8 mouse cellular contexts compared by ENCODE assay signal in genomic region chr19:29947891-29948801, GRCm38 (mm10). TPM values are rescaled to one million over a fixed set of nuclear protein-coding genes. Genes with fewer than 3 reads are reported as not detected.
DNase-seq lines count a peak whose midpoint lies in the region; ATAC-seq lines count a peak whose summit lies in the region.

No protein-coding gene starts in this region.

- peaks cover 4% of the 10 kb centered on the region for H3K4me1 ChIP-seq in liver, embryonic 16.5 days (ENCODE audit: control insufficient read depth, low read depth, low read length)
- peaks cover 13% of the 10 kb centered on the region; the same call in 1 of the 2 replicates for H3K4me1 ChIP-seq in neural tube, embryonic 13.5 days (replicated peaks)

- DNase-seq in ES-CJ7 (ENCODE audit: low read depth, low spot score) = peak; percentile 89
- DNase-seq in cerebellum, adult 9-10 months = peak; percentile 55
- peak; percentile 77 for DNase-seq in forelimb bud, embryonic 11.5 days (ENCODE audit: low read depth, low spot score)
- DNase-seq in heart, postnatal 36 days = peak; percentile 84 to 86
- DNase-seq in layer of hippocampus, adult 11-12 months (ENCODE audit: low spot score) = peak; percentile 81
- peak; percentile 64 for DNase-seq in telencephalon, adult 2 months (ENCODE audit: low read depth, low spot score)

- H3K27ac ChIP-seq in liver, embryonic 16.5 days (ENCODE audit: low read length) = no peak overlapping the region
- no peak overlapping the region for H3K27ac ChIP-seq in neural tube, embryonic 13.5 days (replicated peaks)

- 22% methylated on average over 25 of the region's 25 CpGs for WGBS in liver, embryonic 16.5 days (ENCODE audit: insufficient replicate concordance)
- WGBS in neural tube, embryonic 13.5 days = 24% methylated on average over 25 of the region's 25 CpGs

- peak overlapping the region; percentile 57 for H3K4me2 ChIP-seq in liver, embryonic 16.5 days (ENCODE audit: low read depth, low read length)
- peak overlapping the region; percentile 72 for H3K4me2 ChIP-seq in neural tube, embryonic 13.5 days

- ATAC-seq in liver, embryonic 16.5 days (ENCODE audit: low read depth) = peak; percentile 81
- peak; percentile 96 for ATAC-seq in neural tube, embryonic 13.5 days (ENCODE audit: low read depth)

- no peaks in the 10 kb centered on the region for H3K9me3 ChIP-seq in liver, embryonic 16.5 days (replicated peaks; ENCODE audit: control insufficient read depth, low read length)
- H3K9me3 ChIP-seq in neural tube, embryonic 13.5 days = no peaks in the 10 kb centered on the region

- no peak overlapping the region for H3K9ac ChIP-seq in liver, embryonic 16.5 days (ENCODE audit: low read depth, low read length)
- H3K9ac ChIP-seq in neural tube, embryonic 13.5 days = peak overlapping the region; percentile 62

- H3K36me3 ChIP-seq in liver, embryonic 16.5 days (ENCODE audit: control insufficient read depth, insufficient read depth) = no peaks in the 10 kb centered on the region
- no peaks in the 10 kb centered on the region for H3K36me3 ChIP-seq in neural tube, embryonic 13.5 days

- peak overlapping the region; percentile 43 for H3K4me3 ChIP-seq in liver, embryonic 16.5 days (ENCODE audit: low read depth, low read length)
- peak overlapping the region; percentile 42 for H3K4me3 ChIP-seq in neural tube, embryonic 13.5 days

- intact Hi-C loops in heart, postnatal 36 days (cut with DNase I) = loop anchor here (2.0 to 5.0 kb wide), 2 partner anchors 29 to 84 kb away; partner anchors contain the start of gene Uhrf2

- no peaks in the 10 kb centered on the region for H3K27me3 ChIP-seq in liver, embryonic 16.5 days (ENCODE audit: control insufficient read depth, insufficient read depth, low read depth, low read length)
- no peaks in the 10 kb centered on the region for H3K27me3 ChIP-seq in neural tube, embryonic 13.5 days

RNA-seq across cellular contexts. Expression of gene Il33, which starts 23.2 kb away (rescaled TPM):
- 1 to 10 TPM; 6.1 to 7.0 TPM for total RNA-seq in heart, postnatal 36 days (2021)
- 1.5 and 1.6 TPM in 2 replicates for polyA plus RNA-seq in liver, embryonic 16.5 days (2015; fragmentation: Nextera tagmentation; extraction: Ambion mirVana)
- polyA plus RNA-seq in neural tube, embryonic 13.5 days (2015; fragmentation: Nextera tagmentation; extraction: Ambion mirVana) = 2.2 and 2.8 TPM in 2 replicates

RNA-seq across cellular contexts. Expression of gene Trpd52l3, which starts 55.4 kb away (rescaled TPM):
- total RNA-seq in heart, postnatal 36 days (2021) = not detected
- not detected in 2 replicates for polyA plus RNA-seq in liver, embryonic 16.5 days (2015; fragmentation: Nextera tagmentation; extraction: Ambion mirVana)
- not detected in 2 replicates for polyA plus RNA-seq in neural tube, embryonic 13.5 days (2015; fragmentation: Nextera tagmentation; extraction: Ambion mirVana)
